Mouse (Mus musculus) neural tube, embryonic 11.5 days (tissue): ENCODE measurements around the gene Sytl2. TPM values are rescaled to one million over a fixed set of nuclear protein-coding genes. Genes with fewer than 3 reads are reported as not detected.

Source experiments
- ATAC-seq: fragments of 200-750 bp; cut with Nextera tagmentation; 2 replicates; pipeline ENCODE4 v1.8.0; 2017; ENCODE audit warnings: moderate number of reproducible peaks, mild to moderate bottlenecking, moderate TSS enrichment, moderate library complexity; ENCODE audit not compliant: insufficient read depth, low FRiP score, low TSS enrichment
- DNase-seq: peaks from one replicate; pipeline ENCODE4 v3.0.0-alpha.2; 2015; ENCODE audit warnings: low spot score
- H3K27ac ChIP-seq: fragments of 300-500 bp; sonication (generic); 2 replicates; pipeline ENCODE4 v1.5.1; 2014; ENCODE audit warnings: low read depth, mild to moderate bottlenecking, low read length
- H3K27me3 ChIP-seq: fragments of 300-500 bp; sonication (generic); 2 replicates; pipeline ENCODE4 v1.6.1; 2014; ENCODE audit warnings: mild to moderate bottlenecking, low read length, mixed read lengths; ENCODE audit not compliant: control insufficient read depth, insufficient read depth
- H3K36me3 ChIP-seq: fragments of 300-500 bp; sonication (generic); 2 replicates; pipeline ENCODE4 v1.6.1; 2014; ENCODE audit warnings: mild to moderate bottlenecking, low read length, moderate library complexity, mixed read lengths; ENCODE audit not compliant: control insufficient read depth, insufficient read depth
- H3K4me1 ChIP-seq: fragments of 300-500 bp; sonication (generic); 2 replicates; pipeline ENCODE4 v1.6.1; 2014; ENCODE audit warnings: low read length, mixed read lengths; ENCODE audit not compliant: control insufficient read depth, insufficient read depth
- H3K4me2 ChIP-seq: fragments of 300-500 bp; sonication (generic); 2 replicates; pipeline ENCODE4 v1.6.1; 2014; ENCODE audit warnings: low read depth, mild to moderate bottlenecking, moderate library complexity
- H3K4me3 ChIP-seq: fragments of 300-500 bp; sonication (generic); 2 replicates; pipeline ENCODE4 v1.5.1; 2014; ENCODE audit warnings: low read depth, low read length
- H3K9ac ChIP-seq: fragments of 300-500 bp; sonication (generic); 2 replicates; pipeline ENCODE4 v1.6.1; 2014; ENCODE audit warnings: mild to moderate bottlenecking, low read length
- H3K9me3 ChIP-seq: fragments of 300-500 bp; sonication (generic); 2 replicates; pipeline ENCODE4 v1.6.1; 2016; ENCODE audit warnings: low read length; ENCODE audit not compliant: control insufficient read depth
- WGBS: fragments of 180-500 bp; shearing (Covaris S2); extraction: QIAGEN DNeasy Blood & Tissue Kit; methylation state at CpG from one replicate; pipeline ENCODE4 v1.1.7; 2014; 5-methylcytosine and 5-hydroxymethylcytosine counted together
- polyA plus RNA-seq: library from polyadenylated mRNA; unstranded; fragments of >200 nt; fragmentation: Nextera tagmentation; extraction: Ambion mirVana; gene quantifications from 2 replicates; pipeline ENCODE4 v1.2.1, GENCODE M21; 2014

Sytl2 gene
- polyA plus RNA-seq, 1 experiment from 2014 or later, result 9.0 TPM

DNA sequence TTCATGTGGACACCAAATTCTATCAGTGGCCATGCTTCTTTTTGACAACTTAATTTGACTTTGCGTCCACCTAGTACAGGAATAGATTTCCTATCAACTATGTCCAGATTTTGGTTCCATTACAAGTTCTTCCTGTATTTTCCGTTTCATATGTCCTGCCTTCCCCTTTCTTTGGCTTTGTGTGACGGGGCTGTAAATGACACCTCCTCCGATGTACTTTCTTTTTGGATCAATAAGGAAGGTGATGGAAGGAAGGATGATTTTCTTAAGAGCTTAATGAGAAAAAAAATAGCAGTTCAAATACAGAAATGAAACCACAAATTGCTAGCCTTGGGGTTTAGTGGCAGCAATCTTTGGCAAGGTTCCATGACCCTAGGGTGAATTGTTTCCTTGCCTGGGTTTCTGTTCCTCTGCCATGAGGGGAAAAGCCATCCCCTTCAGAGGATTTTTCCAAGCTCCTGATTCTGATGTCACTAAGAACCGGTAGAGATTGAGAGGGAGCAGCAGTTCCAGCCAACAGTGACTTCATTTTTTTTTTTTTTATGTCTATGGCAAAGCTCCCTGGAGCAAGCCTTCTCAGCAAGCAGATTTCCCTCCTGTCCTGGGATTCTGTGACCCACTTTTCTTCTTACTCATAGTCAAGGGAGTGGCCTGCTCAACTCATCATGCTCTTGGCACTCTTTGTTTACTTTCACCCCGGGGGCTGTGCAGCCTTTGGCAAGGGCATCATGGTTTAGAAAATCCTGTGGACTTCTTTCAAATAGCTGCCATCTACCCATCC is 68.2 kb downstream of the Sytl2 start:
- no peaks in the 10 kb centered on the region for H3K4me1 ChIP-seq
- H3K9me3 ChIP-seq, result no peaks in the 10 kb centered on the region
- no peak overlapping the region for H3K9ac ChIP-seq
- no peak for DNase-seq
- H3K36me3 ChIP-seq, result no peaks in the 10 kb centered on the region
- no peak overlapping the region for H3K4me3 ChIP-seq
- ATAC-seq, result no peak
- H3K27me3 ChIP-seq, result no peaks in the 10 kb centered on the region
- 84% methylated on average over 6 of the region's 6 CpGs for WGBS
- H3K4me2 ChIP-seq, result no peak overlapping the region
- no peak overlapping the region for H3K27ac ChIP-seq

- WGBS, result 76% methylated on average over 4 of the region's 4 CpGs
- ATAC-seq (no peak), DNase-seq (no peak)
- no peaks in the 10 kb centered on the region for H3K4me1 ChIP-seq
- no peak overlapping the region for H3K4me3 ChIP-seq
- H3K36me3 ChIP-seq, result no peaks in the 10 kb centered on the region
- no peak overlapping the region for H3K27ac ChIP-seq
- no peak overlapping the region for H3K9ac ChIP-seq
- H3K9me3 ChIP-seq, result no peaks in the 10 kb centered on the region
- no peaks in the 10 kb centered on the region for H3K27me3 ChIP-seq
- H3K4me2 ChIP-seq, result no peak overlapping the region
Measured at GRCm38 (mm10) chr7:90372804-90373203, 70.8 kb downstream of the Sytl2 start.

- 76% methylated on average over 2 of the region's 2 CpGs for WGBS
- Histone ChIP-seq H3K4me1 (peaks cover 6% of the 10 kb centered on the region), H3K9me3 (no peaks in the 10 kb centered on the region), H3K4me2 (no peak overlapping the region), H3K27ac (no peak overlapping the region), H3K9ac (no peak overlapping the region), H3K4me3 (no peak overlapping the region), H3K36me3 (no peaks in the 10 kb centered on the region), H3K27me3 (no peaks in the 10 kb centered on the region)
- ATAC-seq, result no peak
- DNase-seq, result no peak
Measured at GRCm38 (mm10) chr7:90384411-90384810, 82.4 kb downstream of the Sytl2 start.

GRCm38 (mm10) chr7:90386885-90387459 is 84.9 kb downstream of the Sytl2 start:
- no peak overlapping the region for H3K4me3 ChIP-seq
- H3K4me1 ChIP-seq, result peaks cover 6% of the 10 kb centered on the region
- H3K36me3 ChIP-seq, result no peaks in the 10 kb centered on the region
- H3K27ac ChIP-seq, result no peak overlapping the region
- 3% methylated on average over 8 of the region's 8 CpGs for WGBS
- H3K4me2 ChIP-seq, result peak overlapping the region; percentile 16; the same call in 1 of the 2 replicates
- H3K27me3 ChIP-seq, result no peaks in the 10 kb centered on the region
- no peak overlapping the region for H3K9ac ChIP-seq
- ATAC-seq, result no peak
- DNase-seq, result peak; percentile 15
- no peaks in the 10 kb centered on the region for H3K9me3 ChIP-seq

DNA sequence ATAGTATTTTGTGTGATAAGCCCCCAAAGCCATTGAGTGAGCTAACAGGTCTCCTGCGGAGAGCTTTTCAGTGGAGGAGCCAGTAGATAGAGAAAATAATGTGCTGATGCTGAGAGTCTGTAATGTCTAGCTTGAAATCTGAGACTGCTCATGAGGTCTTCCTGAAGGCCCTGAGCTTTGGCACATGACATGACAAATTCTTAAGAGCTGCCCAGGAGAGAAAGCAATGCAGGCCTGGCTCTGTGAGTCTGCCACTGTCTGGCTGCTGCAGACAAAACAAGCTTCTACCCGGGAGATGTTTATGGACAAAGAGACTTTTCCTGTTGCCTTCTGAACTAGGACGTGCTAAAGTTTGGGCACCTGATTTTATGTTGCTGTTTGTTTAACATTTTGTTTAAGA is 87.7 kb downstream of the Sytl2 start:
- ATAC-seq (no peak), DNase-seq (no peak)
- 41% methylated on average over 3 of the region's 3 CpGs for WGBS

DNA sequence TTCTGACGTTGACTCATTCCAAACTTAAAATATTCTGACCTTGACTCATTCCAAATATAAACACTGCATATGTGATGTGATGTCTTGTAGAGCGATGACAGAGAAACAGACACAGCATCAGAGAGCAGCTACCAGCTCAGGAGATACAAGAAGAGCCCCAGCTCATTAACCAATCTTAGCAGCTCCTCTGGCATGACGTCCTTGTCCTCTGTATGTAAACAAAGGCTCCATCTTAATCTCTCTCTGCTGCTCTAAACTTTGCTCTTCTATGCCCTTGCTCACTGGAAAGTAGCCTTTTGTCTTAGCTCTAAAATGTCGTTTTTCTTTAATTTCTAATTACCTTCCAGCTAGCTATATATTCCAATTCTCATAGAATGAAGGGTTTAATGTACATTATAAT is 93.0 kb downstream of the Sytl2 start:
- H3K36me3 ChIP-seq, result no peaks in the 10 kb centered on the region
- H3K4me2 ChIP-seq, result no peak overlapping the region
- no peak overlapping the region for H3K4me3 ChIP-seq
- ATAC-seq (no peak), DNase-seq (no peak)
- H3K9me3 ChIP-seq, result no peaks in the 10 kb centered on the region
- WGBS, result 68% methylated on average over 4 of the region's 4 CpGs
- H3K27me3 ChIP-seq, result no peaks in the 10 kb centered on the region
- no peak overlapping the region for H3K9ac ChIP-seq
- no peaks in the 10 kb centered on the region; the same call in 1 of the 2 replicates for H3K4me1 ChIP-seq
- no peak overlapping the region for H3K27ac ChIP-seq

More for the DNA sequence above, 87.7 kb downstream of the Sytl2 start:
- no peak overlapping the region for H3K4me3 ChIP-seq
- no peaks in the 10 kb centered on the region for H3K9me3 ChIP-seq
- H3K27ac ChIP-seq, result no peak overlapping the region
- no peaks in the 10 kb centered on the region for H3K27me3 ChIP-seq
- H3K36me3 ChIP-seq, result no peaks in the 10 kb centered on the region
- no peak overlapping the region for H3K4me2 ChIP-seq
- H3K4me1 ChIP-seq, result peaks cover 6% of the 10 kb centered on the region
- H3K9ac ChIP-seq, result no peak overlapping the region

DNA sequence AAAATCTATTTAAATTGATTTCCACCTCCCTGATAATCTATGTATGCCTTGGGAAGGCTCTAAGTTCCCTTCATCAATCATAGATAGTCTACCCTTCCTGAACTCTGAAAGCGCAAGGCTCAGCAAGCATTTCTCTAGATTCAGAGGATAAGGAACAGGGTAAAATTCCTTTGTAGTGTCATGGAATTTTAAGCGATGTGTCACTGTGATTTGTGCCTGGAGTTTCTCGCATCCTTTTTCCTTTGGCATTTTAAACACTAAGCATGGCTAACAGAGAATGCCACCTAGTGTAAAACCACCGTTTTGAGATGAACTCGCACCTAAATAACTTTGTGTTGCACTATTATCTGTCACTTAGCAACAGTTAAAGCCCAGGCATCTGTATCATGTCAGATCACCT is 93.9 kb downstream of the Sytl2 start:
- WGBS, result 66% methylated on average over 5 of the region's 5 CpGs
- Histone ChIP-seq H3K4me1 (no peaks in the 10 kb centered on the region; the same call in 1 of the 2 replicates), H3K9ac (no peak overlapping the region), H3K4me2 (no peak overlapping the region), H3K27me3 (no peaks in the 10 kb centered on the region), H3K36me3 (no peaks in the 10 kb centered on the region), H3K27ac (no peak overlapping the region), H3K4me3 (no peak overlapping the region), H3K9me3 (no peaks in the 10 kb centered on the region)
- no peak for DNase-seq
- ATAC-seq, result no peak

DNA sequence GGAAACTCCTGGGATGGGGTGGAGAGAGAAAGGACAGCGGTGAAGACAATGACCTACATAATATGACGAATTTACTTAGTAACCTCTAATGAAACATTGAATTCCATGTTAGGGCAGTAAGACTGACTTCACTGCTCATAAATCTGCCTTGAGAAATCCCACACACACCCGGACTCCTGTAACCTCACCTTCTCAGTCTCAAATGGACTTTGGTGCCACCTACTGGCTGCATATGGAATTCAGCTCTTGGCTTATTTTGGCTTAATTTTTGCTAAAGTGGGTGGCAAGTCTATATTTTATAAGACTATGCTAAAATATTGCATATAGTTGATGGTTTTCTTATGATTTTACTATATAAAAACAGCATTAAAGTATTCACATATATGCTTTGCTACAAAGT is 107.9 kb downstream of the Sytl2 start:
- no peaks in the 10 kb centered on the region for H3K27me3 ChIP-seq
- no peak overlapping the region for H3K27ac ChIP-seq
- H3K4me2 ChIP-seq, result no peak overlapping the region
- no peaks in the 10 kb centered on the region for H3K9me3 ChIP-seq
- DNase-seq (peak; percentile 57), ATAC-seq (no peak)
- whole genome bisulfite sequencing, result 46% methylated on average over 3 of the region's 3 CpGs
- no peak overlapping the region for H3K4me3 ChIP-seq
- H3K9ac ChIP-seq, result no peak overlapping the region
- no peaks in the 10 kb centered on the region for H3K36me3 ChIP-seq
- H3K4me1 ChIP-seq, result no peaks in the 10 kb centered on the region
